Mouse (Mus musculus) limb, embryonic 13.5 days (tissue): Measurements from ENCODE around the gene Caly. TPM values are rescaled to one million over a fixed set of nuclear protein-coding genes. Genes with fewer than 3 reads are reported as not detected.

Experiments
- ATAC-seq: fragments of 200-750 bp; cut with Nextera tagmentation; 2 replicates; pipeline ENCODE4 v1.8.0; 2017; ENCODE audit warnings: low read depth, moderate number of reproducible peaks, moderate TSS enrichment; ENCODE audit not compliant: low FRiP score
- H3K27ac ChIP-seq: fragments of 300-500 bp; sonication (generic); 2 replicates; pipeline ENCODE4 v1.5.1; 2015; ENCODE audit warnings: inconsistent platforms, mild to moderate bottlenecking, moderate library complexity
- H3K27me3 ChIP-seq: fragments of 300-500 bp; sonication (generic); 2 replicates; pipeline ENCODE4 v1.6.1; 2015; ENCODE audit warnings: mild to moderate bottlenecking, inconsistent platforms
- H3K36me3 ChIP-seq: fragments of 300-500 bp; sonication (generic); 2 replicates; pipeline ENCODE4 v1.6.1; 2015; ENCODE audit warnings: inconsistent platforms, mild to moderate bottlenecking, moderate library complexity
- H3K4me1 ChIP-seq: fragments of 300-500 bp; sonication (generic); 2 replicates; pipeline ENCODE4 v1.6.1; 2015; ENCODE audit warnings: inconsistent platforms
- H3K4me2 ChIP-seq: fragments of 300-500 bp; sonication (generic); replicated peaks from 2 replicates; pipeline ENCODE4 v1.6.1; 2015; ENCODE audit warnings: inconsistent platforms, mild to moderate bottlenecking, moderate library complexity
- H3K4me3 ChIP-seq: fragments of 300-500 bp; sonication (generic); 2 replicates; pipeline ENCODE4 v1.5.1; 2015; ENCODE audit warnings: moderate library complexity, mild to moderate bottlenecking, inconsistent platforms
- H3K9ac ChIP-seq: fragments of 300-500 bp; sonication (generic); 2 replicates; pipeline ENCODE4 v1.6.1; 2015; ENCODE audit warnings: mild to moderate bottlenecking, inconsistent platforms
- H3K9me3 ChIP-seq: fragments of 300-500 bp; sonication (generic); 2 replicates; pipeline ENCODE4 v1.6.1; 2016; ENCODE audit warnings: inconsistent platforms
- WGBS: fragments of 180-500 bp; shearing (Covaris S2); methylation state at CpG from one replicate; pipeline ENCODE4 v1.1.7; 2015; 5-methylcytosine and 5-hydroxymethylcytosine counted together
- polyA plus RNA-seq: library from polyadenylated mRNA; unstranded; fragments of >200 nt; fragmentation: Nextera tagmentation; extraction: Ambion mirVana; gene quantifications from 2 replicates; pipeline ENCODE4 v1.2.1, GENCODE M21; 2015

The Caly gene
- polyA plus RNA-seq, 1 experiment from 2014 or later, result 1.1 TPM

DNA sequence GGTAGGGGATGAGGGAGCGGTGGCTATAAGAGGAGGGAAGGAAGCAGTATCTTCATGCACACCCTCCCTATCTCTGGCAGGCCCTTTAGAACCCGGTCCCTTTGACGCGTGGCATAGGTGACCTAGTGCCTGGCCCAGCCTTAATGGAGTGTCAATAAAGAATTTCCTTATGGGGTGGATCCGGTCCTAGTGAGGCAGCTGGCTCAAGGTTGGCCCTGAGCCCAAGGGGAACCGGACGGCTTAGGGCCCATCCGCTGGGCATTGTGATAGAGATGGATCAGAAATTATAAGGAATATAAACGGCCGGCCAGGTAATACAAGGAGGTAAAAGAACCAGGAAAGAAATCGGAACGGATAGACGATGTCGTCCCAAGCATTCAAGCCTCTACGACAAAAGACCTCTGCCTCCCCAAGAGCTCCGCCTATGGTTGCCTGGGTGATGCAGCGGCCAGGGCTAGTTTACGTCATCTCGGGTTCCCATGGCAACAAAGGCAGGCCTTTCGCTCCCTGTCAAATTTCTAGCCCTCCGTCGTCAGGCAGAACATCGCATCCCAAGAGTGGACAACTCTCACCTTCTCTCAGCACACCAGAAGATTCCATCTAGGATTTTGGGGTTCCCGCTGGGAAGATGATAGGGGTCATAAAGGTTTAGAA, 1.7 kb downstream of the Caly start:
- Histone ChIP-seq H3K9ac (peak overlapping the region; percentile 56), H3K36me3 (no peaks in the 10 kb centered on the region), H3K27ac (no peak overlapping the region), H3K4me1 (peaks cover 20% of the 10 kb centered on the region), H3K4me3 (peak overlapping the region; percentile 37), H3K27me3 (peaks cover 58% of the 10 kb centered on the region), H3K4me2 (peak overlapping the region; percentile 61), H3K9me3 (no peaks in the 10 kb centered on the region)
- ATAC-seq, result peak; percentile 74
- WGBS, result 4% methylated on average over 24 of the region's 24 CpGs

DNA sequence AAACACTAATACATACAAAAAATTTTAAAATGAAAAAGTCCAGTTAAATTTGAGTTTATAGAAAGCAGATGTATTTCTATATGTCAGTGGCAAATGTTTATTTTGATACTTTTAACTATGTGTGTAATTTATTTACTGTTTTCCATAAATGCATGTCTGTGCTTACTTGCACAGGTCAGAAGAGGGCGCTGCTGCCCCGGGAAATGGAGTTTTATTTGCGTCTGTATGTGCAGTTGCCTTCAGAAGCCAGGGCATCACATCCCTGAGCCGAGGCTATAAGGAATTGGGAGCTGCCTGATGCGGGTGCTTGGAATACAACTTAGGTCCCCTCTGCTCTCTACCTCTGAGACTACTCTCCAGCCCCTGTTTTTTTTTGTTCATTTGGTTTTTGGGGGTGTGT, 3.6 kb downstream of the Caly start:
- 4% methylated on average over 5 of the region's 5 CpGs for WGBS
- no peak for ATAC-seq
- peaks cover 58% of the 10 kb centered on the region for H3K27me3 ChIP-seq
- no peak overlapping the region for H3K4me3 ChIP-seq
- H3K4me1 ChIP-seq, result peaks cover 20% of the 10 kb centered on the region
- H3K27ac ChIP-seq, result no peak overlapping the region
- no peak overlapping the region for H3K9ac ChIP-seq
- H3K9me3 ChIP-seq, result no peaks in the 10 kb centered on the region
- no peaks in the 10 kb centered on the region for H3K36me3 ChIP-seq
- H3K4me2 ChIP-seq, result no peak overlapping the region

DNA sequence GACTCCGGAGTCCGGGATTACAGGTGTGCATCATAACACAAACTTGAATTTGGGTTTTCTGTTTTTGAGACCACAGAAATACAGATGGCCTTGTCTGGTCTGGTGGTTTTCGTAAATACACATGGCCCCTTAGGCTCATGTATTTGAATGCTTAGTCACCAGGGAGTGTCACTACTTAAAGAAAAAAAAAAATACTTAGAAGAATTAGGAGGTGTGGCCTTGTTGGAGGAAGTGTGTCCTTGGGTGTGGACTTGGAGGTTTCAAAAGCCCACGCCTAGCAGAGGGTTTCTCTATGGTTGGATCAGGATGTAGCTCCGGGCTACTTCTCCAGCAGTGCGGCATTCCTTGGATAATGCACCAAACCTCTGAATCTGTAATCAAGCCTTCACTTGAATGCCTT, 4.7 kb downstream of the Caly start:
- ATAC-seq, result no peak
- Histone ChIP-seq H3K9me3 (no peaks in the 10 kb centered on the region), H3K27me3 (peaks cover 55% of the 10 kb centered on the region), H3K4me2 (no peak overlapping the region), H3K27ac (no peak overlapping the region), H3K36me3 (no peaks in the 10 kb centered on the region), H3K4me1 (peaks cover 20% of the 10 kb centered on the region), H3K9ac (no peak overlapping the region), H3K4me3 (no peak overlapping the region)
- WGBS, result 75% methylated on average over 6 of the region's 6 CpGs

DNA sequence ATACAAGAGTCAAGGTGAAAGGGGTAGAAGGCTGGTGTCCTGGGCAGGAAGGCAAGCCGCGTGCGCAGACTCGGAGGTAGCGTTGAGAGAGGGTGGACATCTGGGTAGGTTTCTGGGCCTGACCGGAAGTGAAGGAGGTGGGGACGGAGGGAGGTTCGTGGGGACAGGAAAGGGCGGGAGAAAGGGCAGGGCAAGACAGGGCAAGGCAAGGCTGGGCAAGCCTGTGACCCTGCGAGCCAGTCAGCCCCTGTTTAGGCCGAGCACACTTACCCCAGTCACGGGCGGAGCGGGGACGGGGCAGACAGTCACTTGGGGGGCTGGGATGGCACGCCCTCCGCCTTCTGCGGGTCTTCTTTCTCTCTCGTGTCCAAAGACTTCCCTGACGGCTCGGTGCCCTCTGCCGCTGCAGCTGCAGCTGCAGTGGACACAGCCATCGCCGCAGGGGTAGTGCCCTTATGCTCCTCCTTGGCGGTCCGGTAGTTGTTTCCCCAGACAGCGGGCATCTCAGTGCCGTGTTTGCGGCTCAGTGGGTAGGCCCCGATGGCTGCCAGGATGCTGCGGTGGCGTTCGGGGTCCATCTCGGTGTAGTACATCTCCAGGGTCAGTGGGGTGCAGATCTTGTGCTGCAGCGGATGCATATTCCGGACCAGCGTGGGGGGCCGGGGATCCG, 12.2 kb downstream of the Caly start:
- Histone ChIP-seq H3K9ac (peak overlapping the region; percentile 51), H3K27me3 (peaks cover 41% of the 10 kb centered on the region), H3K36me3 (no peaks in the 10 kb centered on the region), H3K4me3 (peak overlapping the region; percentile 27), H3K4me1 (no peaks in the 10 kb centered on the region), H3K9me3 (no peaks in the 10 kb centered on the region), H3K27ac (no peak overlapping the region), H3K4me2 (peak overlapping the region; percentile 55)
- 29% methylated on average over 39 of the region's 39 CpGs for WGBS
- no peak for ATAC-seq

DNA sequence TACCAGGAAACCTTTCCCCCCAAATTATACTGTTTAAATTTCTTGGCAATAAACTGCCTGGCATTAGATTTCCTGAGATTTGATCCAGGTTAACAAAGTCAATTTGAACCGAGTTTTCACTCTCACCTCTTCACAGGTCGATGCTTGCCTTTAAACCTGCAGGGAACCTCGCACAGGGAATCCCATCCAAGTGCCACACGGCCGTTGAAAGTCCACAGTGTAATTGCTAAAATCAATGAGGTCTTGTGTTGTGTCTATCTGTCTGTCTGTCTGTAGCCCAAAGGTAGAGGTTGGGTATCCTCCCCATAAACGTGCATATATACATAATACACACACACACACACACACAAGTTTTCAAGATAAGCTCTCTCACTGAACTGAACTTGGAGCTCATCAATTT, 15.0 kb downstream of the Caly start:
- no peak overlapping the region for H3K4me2 ChIP-seq
- no peak overlapping the region for H3K27ac ChIP-seq
- WGBS, result 63% methylated on average over 6 of the region's 6 CpGs
- H3K9ac ChIP-seq, result no peak overlapping the region
- H3K36me3 ChIP-seq, result no peaks in the 10 kb centered on the region
- H3K4me3 ChIP-seq, result no peak overlapping the region
- H3K27me3 ChIP-seq, result peaks cover 59% of the 10 kb centered on the region
- ATAC-seq, result no peak
- no peaks in the 10 kb centered on the region for H3K9me3 ChIP-seq
- no peaks in the 10 kb centered on the region for H3K4me1 ChIP-seq

DNA sequence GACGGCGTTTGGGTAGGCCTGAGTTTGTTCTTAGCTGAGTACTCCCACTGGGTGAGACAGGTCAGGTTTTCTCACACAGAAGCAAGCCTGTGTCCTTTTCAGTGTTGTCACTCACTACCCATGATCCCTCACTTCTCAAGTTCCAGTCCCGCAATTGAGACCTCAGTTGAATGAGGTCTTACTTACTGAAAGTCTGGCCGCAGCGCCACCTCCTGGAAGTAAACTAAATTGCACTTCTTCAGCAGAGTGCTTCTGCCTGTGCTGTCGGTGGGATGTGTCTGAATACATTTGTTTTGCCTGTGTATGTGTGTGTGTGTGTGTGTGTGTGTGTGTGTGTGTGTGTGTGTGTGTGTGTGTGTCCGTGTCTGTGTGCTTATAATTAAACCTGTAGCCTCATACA, 19.3 kb downstream of the Caly start:
- Histone ChIP-seq H3K27me3 (peaks cover 81% of the 10 kb centered on the region), H3K27ac (no peak overlapping the region), H3K9me3 (no peaks in the 10 kb centered on the region), H3K36me3 (no peaks in the 10 kb centered on the region), H3K4me2 (no peak overlapping the region), H3K9ac (no peak overlapping the region), H3K4me3 (no peak overlapping the region), H3K4me1 (peaks cover 21% of the 10 kb centered on the region)
- no peak for ATAC-seq
- 22% methylated on average over 7 of the region's 7 CpGs for WGBS

DNA sequence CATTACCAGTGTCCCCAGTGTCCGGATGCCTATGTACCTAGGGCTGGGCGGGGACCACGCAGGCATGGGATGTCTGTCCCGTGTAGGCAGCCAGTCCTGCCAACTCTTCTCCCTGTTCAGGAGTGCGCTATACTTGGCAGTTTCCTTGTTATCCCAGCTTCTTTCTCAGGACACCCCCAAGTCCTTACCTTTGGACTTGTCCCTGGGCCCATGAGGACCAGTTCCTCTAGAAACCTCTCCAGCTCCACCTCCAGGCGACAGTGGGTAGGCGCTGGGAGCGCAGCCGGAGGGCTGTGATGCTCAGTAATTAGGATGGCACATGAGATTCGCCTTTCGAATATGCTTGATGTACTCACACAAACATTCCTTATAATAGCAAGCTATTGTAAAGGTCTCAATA, 20.0 kb downstream of the Caly start:
- Histone ChIP-seq H3K36me3 (no peaks in the 10 kb centered on the region), H3K4me2 (no peak overlapping the region), H3K27ac (no peak overlapping the region), H3K9me3 (no peaks in the 10 kb centered on the region), H3K9ac (no peak overlapping the region), H3K4me3 (no peak overlapping the region), H3K27me3 (peaks cover 89% of the 10 kb centered on the region), H3K4me1 (peaks cover 29% of the 10 kb centered on the region)
- no peak for ATAC-seq
- 17% methylated on average over 11 of the region's 11 CpGs for WGBS

DNA sequence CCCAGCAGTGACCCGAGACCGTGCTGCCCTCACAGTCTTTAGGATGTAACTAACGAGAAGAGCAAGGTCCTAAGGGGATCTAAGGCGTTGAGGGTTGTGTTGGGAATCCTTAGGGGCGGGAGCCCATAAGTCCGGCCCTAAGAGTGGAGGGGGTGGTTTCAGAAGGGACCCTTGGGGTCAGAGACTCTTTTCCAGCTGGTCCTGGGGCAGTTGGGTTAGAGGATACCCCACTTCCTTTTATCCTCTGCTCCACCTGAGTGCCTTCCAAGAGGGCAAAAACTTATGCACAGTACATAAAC, 20.6 kb downstream of the Caly start:
- H3K9me3 ChIP-seq, result no peaks in the 10 kb centered on the region
- no peak for ATAC-seq
- H3K4me3 ChIP-seq, result peak overlapping the region; percentile 46
- peak overlapping the region; percentile 89 for H3K4me2 ChIP-seq
- no peak overlapping the region for H3K9ac ChIP-seq
- 3% methylated on average over 6 of the region's 6 CpGs for WGBS
- no peak overlapping the region for H3K27ac ChIP-seq
- H3K36me3 ChIP-seq, result no peaks in the 10 kb centered on the region
- H3K27me3 ChIP-seq, result peaks cover 94% of the 10 kb centered on the region
- peaks cover 30% of the 10 kb centered on the region for H3K4me1 ChIP-seq

DNA sequence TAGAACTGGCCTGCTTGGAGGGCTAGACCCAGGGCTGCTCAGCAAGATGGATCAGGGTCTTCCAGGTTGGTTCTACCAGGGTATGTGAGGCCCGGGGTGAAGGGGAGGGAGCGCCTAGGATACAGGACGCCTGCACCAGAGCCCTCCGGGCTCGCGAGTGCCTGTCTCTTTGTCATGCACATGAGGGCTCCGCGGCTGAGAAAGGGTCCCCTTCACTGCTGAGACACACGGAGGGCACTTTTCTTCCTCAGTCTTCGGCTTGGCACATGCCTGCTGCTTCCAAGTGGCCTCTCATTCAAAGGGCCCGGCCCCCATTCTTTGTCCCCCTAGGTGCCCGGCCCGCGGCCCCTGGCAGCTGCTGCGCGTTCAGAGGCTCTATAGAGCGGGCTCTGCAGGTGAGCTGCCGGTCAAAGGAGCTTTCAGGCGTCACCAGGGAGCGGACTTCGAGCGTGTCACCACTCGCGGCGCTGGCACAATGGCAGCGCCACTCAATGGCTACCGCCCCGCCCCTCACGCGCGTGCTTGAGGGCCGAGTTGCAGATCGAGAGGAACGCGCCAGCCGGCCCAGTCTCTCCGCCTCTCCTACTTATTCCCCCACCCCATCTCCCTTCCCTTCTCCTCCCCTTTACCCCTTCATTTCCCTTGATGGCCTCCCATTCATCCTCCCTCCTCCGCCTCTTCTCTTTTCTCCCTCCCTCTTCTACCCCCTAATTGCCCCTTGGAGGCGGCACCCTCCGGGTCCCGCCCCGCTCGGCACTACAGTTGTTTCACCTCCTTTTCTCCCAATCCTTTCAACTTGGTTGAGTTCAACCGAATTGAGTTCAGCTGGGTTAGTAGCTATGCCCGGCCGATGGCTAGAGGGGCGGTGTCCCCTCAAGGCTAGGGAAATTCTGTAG, 21.2 kb downstream of the Caly start:
- H3K27ac ChIP-seq, result no peak overlapping the region
- WGBS, result under 1% methylated on average over 45 of the region's 47 CpGs

DNA sequence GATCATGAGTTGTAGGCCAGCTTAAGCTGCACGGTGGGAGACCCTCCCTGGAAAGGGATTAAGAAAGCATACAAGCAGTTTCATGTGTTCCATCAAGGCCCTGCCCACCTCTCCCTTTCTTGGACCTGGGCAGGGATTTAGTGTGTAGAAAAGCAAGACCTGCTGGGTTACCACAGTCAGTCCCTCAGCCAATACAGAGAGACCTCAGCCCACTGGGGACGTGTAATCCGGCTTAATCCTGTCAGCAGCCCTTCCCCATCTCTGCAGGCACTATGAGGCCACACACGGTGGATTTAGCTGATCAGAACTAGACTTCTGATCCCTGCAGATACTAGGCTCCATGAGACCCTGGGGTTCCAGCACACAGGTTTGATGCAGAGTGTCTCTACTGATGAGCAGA, 22.7 kb downstream of the Caly start:
- Histone ChIP-seq H3K27ac (no peak overlapping the region), H3K4me1 (peaks cover 30% of the 10 kb centered on the region), H3K36me3 (no peaks in the 10 kb centered on the region), H3K9ac (no peak overlapping the region), H3K27me3 (peaks cover 94% of the 10 kb centered on the region), H3K9me3 (no peaks in the 10 kb centered on the region), H3K4me3 (no peak overlapping the region), H3K4me2 (no peak overlapping the region)
- 45% methylated on average over 4 of the region's 4 CpGs for WGBS
- no peak for ATAC-seq

More for the DNA sequence above, 21.2 kb downstream of the Caly start:
- H3K27me3 ChIP-seq, result peaks cover 100% of the 10 kb centered on the region
- peak overlapping the region; percentile 56 for H3K9ac ChIP-seq
- no peaks in the 10 kb centered on the region for H3K36me3 ChIP-seq
- no peaks in the 10 kb centered on the region for H3K9me3 ChIP-seq
- 0 out of 2 replicates have a peak, but pooled peaks have one; percentile 16 for ATAC-seq
- H3K4me3 ChIP-seq, result peak overlapping the region; percentile 46
- peak overlapping the region; percentile 89 for H3K4me2 ChIP-seq
- peaks cover 30% of the 10 kb centered on the region for H3K4me1 ChIP-seq

DNA sequence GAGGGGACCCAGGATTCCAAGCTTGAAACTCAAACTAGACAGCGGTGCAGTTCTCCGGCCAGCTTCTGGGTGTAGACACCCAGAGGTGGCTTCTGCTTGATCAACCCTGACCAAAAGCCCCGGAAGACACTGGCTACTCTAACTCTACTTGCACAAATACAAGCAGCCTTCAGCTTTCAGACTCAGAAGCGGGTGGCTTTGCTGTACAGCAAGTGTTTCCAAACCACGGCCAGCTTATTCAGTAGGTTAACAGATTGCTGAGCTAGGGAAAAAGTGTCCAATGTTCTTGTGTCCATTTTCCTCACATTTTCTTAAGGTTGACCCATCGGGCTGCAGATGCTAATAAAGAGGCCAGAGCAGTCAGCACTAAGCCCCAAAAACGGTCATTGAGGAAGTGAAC, 23.8 kb downstream of the Caly start:
- H3K27me3 ChIP-seq, result peaks cover 91% of the 10 kb centered on the region
- no peak overlapping the region for H3K27ac ChIP-seq
- no peaks in the 10 kb centered on the region for H3K36me3 ChIP-seq
- H3K9me3 ChIP-seq, result no peaks in the 10 kb centered on the region
- H3K4me3 ChIP-seq, result peak overlapping the region; percentile 55
- no peak for ATAC-seq
- H3K9ac ChIP-seq, result peak overlapping the region; percentile 77
- H3K4me1 ChIP-seq, result peaks cover 30% of the 10 kb centered on the region
- 18% methylated on average over 7 of the region's 7 CpGs for WGBS
- H3K4me2 ChIP-seq, result peak overlapping the region; percentile 89
